Mouse (Mus musculus) adrenal gland, postnatal 10 days (tissue): ENCODE measurements at regions not wholly inside any gene's neighbourhood (a gene's known extent, or its start where the extent isn't known, plus 50 kb on each side); places are given as distances from the start of the nearest gene placed in this dataset.
A peak's percentile ranks its signal among the peaks of the same experiment; 100 is the strongest.

Source experiments
- DNase-seq: peaks from one replicate; pipeline ENCODE4 v3.0.0; 2021; ENCODE audit warnings: mixed read lengths

GRCm38 (mm10) chr15:57644331-57644953 lies 167.0 kb upstream of the Slc22a22 start:
- DNase-seq = peak; percentile 50

GRCm38 (mm10) chr15:57639115-57639514 lies 161.7 kb upstream of the Slc22a22 start:
- DNase-seq = no peak

DNA sequence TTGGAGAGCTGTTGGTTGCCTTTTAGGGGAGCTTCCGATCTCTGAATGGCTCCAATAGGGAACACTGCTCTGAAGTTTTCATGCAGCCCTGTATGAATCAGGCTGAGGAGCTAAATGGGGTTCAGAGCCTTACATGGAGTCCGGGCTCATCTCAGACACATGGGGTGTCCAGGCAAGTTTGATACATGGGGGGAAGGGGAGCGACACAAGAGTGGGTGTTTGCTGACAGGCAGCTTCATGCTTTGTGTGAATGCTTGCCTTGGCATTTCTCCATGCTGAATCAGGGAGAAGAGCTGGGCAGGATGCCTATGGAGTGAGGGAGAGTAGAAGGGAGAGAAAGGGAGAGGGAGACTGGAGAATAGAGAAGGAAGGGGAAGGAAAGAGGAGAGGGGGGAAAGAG lies 155.6 kb upstream of the Slc22a22 start:
- DNase-seq = peak; percentile 4

DNA sequence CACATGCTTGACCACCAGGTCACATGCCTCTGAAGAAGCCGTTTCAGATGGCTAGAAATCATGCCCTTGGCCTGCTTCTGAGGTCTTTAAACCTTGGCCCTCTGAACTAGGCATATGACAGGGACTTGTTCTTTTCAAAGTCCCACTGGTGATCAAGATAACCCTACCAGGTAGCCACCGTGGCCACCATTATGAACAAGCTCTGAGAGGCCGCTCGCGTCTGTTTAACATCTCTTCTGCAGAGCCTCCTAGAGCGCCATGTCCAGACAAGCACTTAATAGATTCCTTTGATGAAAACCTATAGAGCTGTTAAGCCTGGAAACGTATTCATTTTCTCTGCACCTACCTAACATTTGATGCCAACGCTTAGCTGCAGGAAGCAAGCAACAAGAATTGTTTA lies 155.1 kb upstream of the Slc22a22 start:
- no peak for DNase-seq

DNA sequence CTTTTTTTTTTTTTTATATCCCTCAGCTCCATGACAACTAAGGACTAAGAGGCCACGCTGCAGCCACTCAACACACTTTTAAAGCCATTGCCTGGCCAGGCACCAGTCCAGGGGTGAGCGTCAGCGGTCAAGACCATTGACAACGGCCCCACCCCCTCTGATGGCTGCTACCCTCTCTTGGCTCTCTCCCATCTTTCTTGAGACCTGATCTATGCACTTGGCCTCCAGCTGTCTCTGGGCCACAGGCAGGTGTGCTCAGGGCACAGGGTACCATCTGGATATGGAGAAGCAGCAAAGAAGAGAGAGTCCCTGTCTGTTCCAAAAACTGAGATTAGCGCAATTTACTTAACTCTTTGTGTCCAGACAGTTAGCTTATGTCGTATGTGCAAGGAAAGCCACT lies 141.0 kb upstream of the Slc22a22 start:
- no peak for DNase-seq

GRCm38 (mm10) chr15:57616880-57617391 lies 139.5 kb upstream of the Slc22a22 start:
- peak; percentile 1 for DNase-seq

GRCm38 (mm10) chr15:57610006-57610405 lies 132.6 kb upstream of the Slc22a22 start:
- no peak for DNase-seq

GRCm38 (mm10) chr15:57608519-57608918 lies 131.1 kb upstream of the Slc22a22 start:
- no peak for DNase-seq

- peak; percentile 65 for DNase-seq
Measured at GRCm38 (mm10) chr15:57600562-57600961, 123.1 kb upstream of the Slc22a22 start.

GRCm38 (mm10) chr15:57593326-57594004 lies 116.0 kb upstream of the Slc22a22 start:
- DNase-seq = no peak

- peak; percentile 5 for DNase-seq
Measured at GRCm38 (mm10) chr15:57590597-57591219, 113.3 kb upstream of the Slc22a22 start.

DNA sequence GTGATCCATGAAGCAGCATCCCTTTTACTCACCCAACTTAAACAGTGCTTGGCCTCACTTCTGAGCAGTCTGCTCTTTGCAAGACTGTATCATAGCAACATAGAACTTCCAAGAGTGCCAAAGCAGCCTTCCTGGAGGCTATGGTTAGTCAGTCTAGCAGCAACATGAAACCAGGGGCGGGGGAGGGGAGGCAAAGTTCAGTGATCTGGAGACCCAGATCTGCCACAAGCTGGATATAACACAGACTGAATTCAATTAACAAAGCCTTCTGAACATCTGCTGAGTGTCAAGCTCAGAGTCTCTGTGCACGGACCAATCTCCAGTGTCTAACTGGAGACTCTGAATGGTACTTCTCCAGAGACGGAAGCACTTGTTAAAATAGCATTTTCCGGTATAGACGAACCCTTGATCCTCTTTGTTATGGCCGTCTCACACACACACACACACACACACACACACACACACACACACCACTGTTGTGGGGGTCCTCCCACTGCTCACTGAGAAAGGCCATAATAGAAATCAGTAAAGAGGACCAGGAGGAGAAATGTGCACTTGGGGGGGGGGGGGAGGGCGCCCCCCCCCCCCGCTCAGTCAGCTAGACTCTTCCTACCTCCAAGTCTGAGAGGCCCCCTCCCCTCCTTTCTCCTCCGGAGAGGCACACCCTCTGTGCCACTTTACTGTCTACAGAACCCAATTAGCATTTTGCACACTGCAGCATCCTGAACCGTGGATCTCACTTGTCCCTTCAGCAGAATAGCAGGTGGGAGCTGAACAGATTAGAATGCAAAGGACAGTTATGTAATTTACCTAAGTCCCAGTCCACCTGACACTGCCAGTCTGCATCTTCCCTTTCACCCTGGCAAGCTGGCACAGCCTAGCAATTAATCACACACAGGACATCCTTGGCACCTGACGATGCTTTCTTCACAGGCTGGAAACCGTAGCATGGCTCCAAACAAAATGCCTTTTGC lies 112.3 kb upstream of the Slc22a22 start:
- peak; percentile 5 for DNase-seq

- DNase-seq = no peak
Measured at GRCm38 (mm10) chr15:57585411-57585810, 108.0 kb upstream of the Slc22a22 start.

DNA sequence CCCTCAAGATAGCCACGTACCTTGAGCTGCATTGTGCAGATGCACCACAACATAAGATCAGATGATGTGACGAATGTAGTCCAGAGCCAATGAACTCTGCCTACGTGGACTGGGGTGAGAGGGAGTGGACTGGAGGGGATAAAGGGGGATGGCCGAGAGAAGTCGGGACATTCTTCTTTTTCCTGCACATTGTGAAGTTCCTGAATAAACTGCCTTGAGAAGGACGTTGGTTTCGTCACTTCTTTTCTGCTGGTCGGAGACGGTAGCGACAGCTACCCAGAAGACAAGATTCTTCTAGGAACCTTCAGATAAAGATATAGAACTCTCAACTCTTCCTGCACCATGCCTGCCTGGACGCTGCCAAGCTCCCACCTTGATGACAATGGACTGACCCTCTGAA lies 107.1 kb upstream of the Slc22a22 start:
- no peak for DNase-seq

DNA sequence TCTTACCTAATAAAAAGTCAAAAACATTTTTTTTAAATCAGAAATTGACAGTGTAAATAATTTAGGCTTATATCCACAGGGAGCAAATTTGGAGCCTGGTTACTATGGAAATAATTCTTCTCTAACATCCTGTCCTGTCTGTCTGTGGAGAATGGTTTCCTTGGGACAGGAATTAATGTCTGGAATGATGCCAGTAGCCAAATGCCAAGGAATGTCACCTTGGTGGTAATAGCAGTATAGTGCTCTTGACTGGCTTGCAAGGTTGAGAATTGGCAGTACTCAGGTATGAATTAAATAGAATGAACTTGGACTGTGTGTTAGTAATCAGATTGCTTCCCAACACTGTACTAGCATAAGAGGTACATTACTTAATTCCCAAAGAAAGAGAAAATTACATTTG lies 103.8 kb upstream of the Slc22a22 start:
- no peak for DNase-seq

GRCm38 (mm10) chr15:57578794-57579193 lies 101.4 kb upstream of the Slc22a22 start:
- no peak for DNase-seq

DNA sequence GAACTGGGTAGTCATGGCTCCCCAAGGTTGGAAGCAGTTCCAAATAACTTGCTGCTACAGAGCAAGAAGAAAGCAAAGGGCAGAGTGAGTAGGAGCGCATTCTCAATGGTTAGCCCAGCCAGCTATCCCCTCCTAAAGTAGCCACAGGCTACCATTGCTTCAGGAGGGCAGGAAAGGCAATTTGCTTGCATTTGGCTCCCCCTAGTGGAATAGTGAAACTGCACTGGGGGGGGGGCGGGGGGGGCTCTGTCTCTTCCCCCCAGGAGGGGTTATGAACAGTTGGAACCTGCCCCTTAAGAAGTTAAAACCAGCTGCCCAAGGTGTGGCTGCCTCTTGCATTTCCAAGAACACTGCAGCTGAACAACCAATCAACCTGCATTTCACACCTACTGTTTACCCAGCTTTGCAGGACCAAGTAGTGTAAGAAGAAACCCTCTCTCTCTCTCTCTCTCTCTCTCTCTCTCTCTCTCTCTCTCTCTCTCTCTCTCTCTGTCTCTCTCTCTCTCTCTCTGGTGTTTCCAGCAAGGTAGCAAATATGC lies 96.7 kb upstream of the Slc22a22 start:
- no peak for DNase-seq

GRCm38 (mm10) chr15:57572460-57572859 lies 95.0 kb upstream of the Slc22a22 start:
- DNase-seq = no peak

GRCm38 (mm10) chr15:57568006-57568630 lies 90.7 kb upstream of the Slc22a22 start:
- DNase-seq = peak; percentile 7

DNA sequence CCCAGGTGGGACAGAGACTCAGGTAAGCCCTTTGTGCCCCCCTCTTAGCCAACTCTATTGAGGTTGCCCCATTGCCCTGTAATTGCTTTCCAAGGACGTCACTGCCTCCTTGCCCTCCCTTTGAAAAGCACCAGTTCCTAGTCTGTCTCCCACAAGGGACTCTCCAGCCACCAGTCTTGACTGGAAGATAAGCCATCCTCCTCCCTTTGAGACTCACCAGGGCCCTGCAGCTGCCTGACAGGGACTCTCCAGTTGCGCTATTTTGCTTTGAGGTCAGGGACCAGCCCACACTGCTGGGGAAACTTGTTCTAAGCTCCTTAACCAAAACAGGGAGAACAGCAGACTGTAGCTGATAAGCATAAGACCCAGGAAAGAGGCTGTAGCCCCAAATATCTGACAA lies 69.7 kb upstream of the Slc22a22 start:
- no peak for DNase-seq

- DNase-seq = no peak
Measured at GRCm38 (mm10) chr15:57545141-57545540, 67.7 kb upstream of the Slc22a22 start.

GRCm38 (mm10) chr15:57543985-57544384 lies 66.6 kb upstream of the Slc22a22 start:
- DNase-seq = no peak
